Mouse (Mus musculus): ENCODE data around the gene Adamts13. TPM values are rescaled to one million over a fixed set of nuclear protein-coding genes. Genes with fewer than 3 reads are reported as not detected.
A peak's percentile ranks its signal among the peaks of the same experiment; 100 is the strongest.

The Adamts13 gene
- polyA plus RNA-seq, 1 experiment, result 0.09 TPM

DNA sequence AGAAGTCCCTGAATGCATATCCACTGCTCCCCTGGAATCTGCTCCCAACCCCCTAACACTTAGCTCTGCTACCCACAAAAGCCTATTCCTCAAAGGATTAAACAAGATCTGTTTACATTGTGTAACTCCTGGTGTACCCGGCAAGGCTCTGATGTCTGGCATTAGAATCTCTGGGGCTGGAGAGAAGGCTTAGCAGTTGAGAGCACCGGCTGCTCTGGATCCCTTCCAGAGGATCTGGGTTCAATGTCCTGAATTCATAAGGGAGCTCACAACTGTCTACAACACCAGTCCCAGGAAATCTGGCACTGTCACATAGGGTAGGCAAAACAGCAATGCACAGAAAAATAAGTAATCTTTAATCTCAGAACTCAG, 15.7 kb upstream of the Adamts13 start:
- no peak overlapping the region for H3ac ChIP-seq (ENCODE audit: control insufficient read depth, insufficient read length, low read depth)
- no peaks in the 10 kb centered on the region for H3K27me3 ChIP-seq (ENCODE audit: control insufficient read depth, insufficient read depth, insufficient read length)
- TF ChIP-seq USF1 (IDR thresholded peaks at IDR 0.05; ENCODE audit: low read depth), result no peak
- no peak for TF ChIP-seq MAX (IDR thresholded peaks at IDR 0.05)
- peaks cover 93% of the 10 kb centered on the region for H3K36me3 ChIP-seq (ENCODE audit: control insufficient read depth, insufficient read depth)
- H3K79me3 ChIP-seq (ENCODE audit: low read depth), result peaks cover 4% of the 10 kb centered on the region
- H3K79me2 ChIP-seq (ENCODE audit: control insufficient read depth, insufficient read depth), result peaks cover 32% of the 10 kb centered on the region
- H3K4me3 ChIP-seq (ENCODE audit: insufficient read depth, poor library complexity, severe bottlenecking), result no peak overlapping the region

DNA sequence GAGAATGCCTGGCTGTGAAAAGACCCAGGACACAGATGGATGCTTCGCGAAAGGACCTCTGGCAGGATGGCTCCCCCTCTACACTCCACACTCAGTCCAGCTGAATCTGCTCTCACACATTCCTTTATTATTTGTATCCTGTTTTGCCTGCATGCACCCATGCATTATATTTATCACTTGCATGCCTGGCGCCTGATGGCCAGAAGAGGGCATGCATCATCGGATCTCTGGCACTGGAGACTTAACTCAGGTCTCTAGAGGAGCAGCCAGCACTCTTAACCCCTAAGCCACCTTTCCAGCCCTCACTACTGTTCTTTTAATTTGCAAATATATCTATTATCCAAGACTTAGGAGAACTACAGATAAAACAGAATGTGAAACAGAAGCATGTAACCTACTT, 12.5 kb upstream of the Adamts13 start:
- H3ac ChIP-seq (ENCODE audit: control insufficient read depth, insufficient read length, low read depth), result no peak overlapping the region

DNA sequence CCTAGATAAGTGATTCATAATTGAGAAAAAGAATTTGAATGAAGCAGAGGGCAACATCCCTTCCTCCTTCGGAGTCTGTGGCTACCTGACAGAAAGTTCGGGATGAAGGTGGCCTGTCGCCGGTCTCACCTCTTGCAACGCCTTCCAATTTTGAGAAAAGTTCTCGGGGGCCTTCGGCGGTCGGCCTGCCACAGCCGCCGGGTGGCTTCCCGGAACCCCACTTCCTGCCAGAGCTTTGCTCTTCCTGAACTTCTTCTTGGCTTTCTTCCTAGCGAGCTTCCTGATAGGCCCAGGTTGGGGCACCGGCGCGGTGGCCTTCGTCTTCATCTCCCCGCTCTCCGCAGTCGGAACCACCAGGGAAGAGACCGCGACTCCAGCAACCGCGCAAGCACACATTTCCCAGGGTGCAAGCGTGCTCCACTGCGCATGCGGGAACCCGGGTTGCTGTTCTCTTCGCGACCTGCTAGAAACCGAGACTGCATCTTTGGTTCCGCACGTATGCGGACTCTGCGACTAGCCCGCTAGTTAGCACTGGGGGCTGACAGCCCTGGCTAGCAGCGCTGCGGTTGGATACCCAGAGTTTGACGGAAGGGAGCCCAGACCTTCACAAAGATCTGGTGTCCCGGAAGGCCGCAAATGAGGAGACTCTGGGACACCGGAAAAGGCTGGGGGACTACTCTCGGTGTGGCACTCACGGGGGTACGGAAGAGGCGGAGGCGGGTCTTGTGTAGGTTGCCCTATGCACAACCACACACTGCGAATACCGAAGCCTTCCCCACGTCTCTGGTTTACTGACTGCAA, 9.1 kb upstream of the Adamts13 start, which contains the start of gene Rexo4:
TSS of gene Rexo4 (minus strand) at position 464 of the 801 bp plus-strand sequence.
- H3K36me3 ChIP-seq (ENCODE audit: control insufficient read depth, insufficient read depth), result peaks cover 35% of the 10 kb centered on the region
- TF ChIP-seq USF1 (IDR thresholded peaks at IDR 0.05; ENCODE audit: low read depth) (no peak), MAX (IDR thresholded peaks at IDR 0.05) (peak; percentile 78)
- H3K4me3 ChIP-seq (ENCODE audit: insufficient read depth, poor library complexity, severe bottlenecking), result peak within 1 kb of the TSS; percentile 92

More for the DNA sequence above, 12.5 kb upstream of the Adamts13 start:
- peaks cover 49% of the 10 kb centered on the region for H3K79me2 ChIP-seq (ENCODE audit: control insufficient read depth, insufficient read depth)
- no peaks in the 10 kb centered on the region for H3K27me3 ChIP-seq (ENCODE audit: control insufficient read depth, insufficient read depth, insufficient read length)
- TF ChIP-seq FOSL1 (IDR thresholded peaks at IDR 0.05; ENCODE audit: insufficient read depth, low read length, poor library complexity, severe bottlenecking) (no peak), MYOG (IDR thresholded peaks at IDR 0.05; ENCODE audit: control insufficient read depth, extremely low read depth, insufficient read length) (no peak), CEBPB (IDR thresholded peaks at IDR 0.05; ENCODE audit: low read depth) (no peak), MAX (IDR thresholded peaks at IDR 0.05) (no peak), MYOD1 (IDR thresholded peaks at IDR 0.05; ENCODE audit: control insufficient read depth, insufficient read length, low read depth) (no peak), USF1 (IDR thresholded peaks at IDR 0.05; ENCODE audit: low read depth) (no peak), CTCF (IDR thresholded peaks at IDR 0.05; ENCODE audit: control insufficient read depth, insufficient read depth, insufficient read length) (no peak)
- peaks cover 68% of the 10 kb centered on the region for H3K36me3 ChIP-seq (ENCODE audit: control insufficient read depth, insufficient read depth)
- peaks cover 18% of the 10 kb centered on the region for H3K79me3 ChIP-seq (ENCODE audit: low read depth)
- no peak overlapping the region for H3K4me3 ChIP-seq (ENCODE audit: insufficient read depth, poor library complexity, severe bottlenecking)

DNA sequence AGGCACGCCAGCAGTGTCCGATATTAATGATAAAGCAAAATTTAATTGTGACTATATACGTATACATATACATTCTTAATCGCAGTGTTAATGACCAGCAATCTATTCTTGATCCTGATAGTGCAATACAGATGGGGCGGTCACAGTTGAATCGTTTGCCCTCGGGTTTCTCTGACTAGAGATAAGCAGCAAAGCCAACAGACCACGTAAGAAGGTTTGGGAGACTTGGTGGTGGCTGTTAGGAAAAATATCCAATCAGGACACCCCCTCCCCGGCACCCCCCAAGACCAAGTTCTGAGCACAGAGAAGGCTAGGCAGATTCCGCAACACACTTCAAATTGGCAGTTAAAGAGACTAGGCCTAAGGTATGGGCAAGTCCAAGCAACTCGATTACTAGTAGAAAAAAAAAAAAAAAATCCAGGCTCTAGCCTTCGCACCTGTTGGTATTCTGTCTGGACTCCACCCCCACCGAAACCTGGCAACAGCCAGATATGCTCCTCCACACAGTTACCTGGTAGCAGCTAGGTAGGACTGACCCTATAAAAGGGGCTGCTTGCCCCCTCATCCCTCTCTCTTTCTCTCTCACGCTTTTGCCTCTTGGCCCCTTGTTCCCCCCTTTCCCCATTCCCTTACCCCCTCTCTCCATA, 8.4 kb upstream of the Adamts13 start:
- TF ChIP-seq MAX (IDR thresholded peaks at IDR 0.05) (no peak), MYOG (IDR thresholded peaks at IDR 0.05; ENCODE audit: control insufficient read depth, extremely low read depth, insufficient read length) (no peak), CTCF (IDR thresholded peaks at IDR 0.05; ENCODE audit: control insufficient read depth, insufficient read depth, insufficient read length) (no peak), CEBPB (IDR thresholded peaks at IDR 0.05; ENCODE audit: low read depth) (no peak), FOSL1 (IDR thresholded peaks at IDR 0.05; ENCODE audit: insufficient read depth, low read length, poor library complexity, severe bottlenecking) (no peak), USF1 (IDR thresholded peaks at IDR 0.05; ENCODE audit: low read depth) (no peak), MYOD1 (IDR thresholded peaks at IDR 0.05; ENCODE audit: control insufficient read depth, insufficient read length, low read depth) (no peak)
- Histone ChIP-seq H3K27me3 (ENCODE audit: control insufficient read depth, insufficient read depth, insufficient read length) (peaks cover 2% of the 10 kb centered on the region), H3ac (ENCODE audit: control insufficient read depth, insufficient read length, low read depth) (peak overlapping the region; percentile 15), H3K4me3 (ENCODE audit: insufficient read depth, poor library complexity, severe bottlenecking) (peak overlapping the region; percentile 92), H3K79me2 (ENCODE audit: control insufficient read depth, insufficient read depth) (peaks cover 43% of the 10 kb centered on the region), H3K36me3 (ENCODE audit: control insufficient read depth, insufficient read depth) (peaks cover 31% of the 10 kb centered on the region), H3K79me3 (ENCODE audit: low read depth) (peaks cover 18% of the 10 kb centered on the region)

More for the DNA sequence above, 9.1 kb upstream of the Adamts13 start, which contains the start of gene Rexo4:
- H3K27me3 ChIP-seq (ENCODE audit: control insufficient read depth, insufficient read depth, insufficient read length), result no peaks in the 10 kb centered on the region
- peak within 1 kb of the TSS; percentile 77 for H3ac ChIP-seq (ENCODE audit: control insufficient read depth, insufficient read length, low read depth)
- peaks cover 49% of the 10 kb centered on the region for H3K79me2 ChIP-seq (ENCODE audit: control insufficient read depth, insufficient read depth)
- H3K79me3 ChIP-seq (ENCODE audit: low read depth), result peaks cover 18% of the 10 kb centered on the region

DNA sequence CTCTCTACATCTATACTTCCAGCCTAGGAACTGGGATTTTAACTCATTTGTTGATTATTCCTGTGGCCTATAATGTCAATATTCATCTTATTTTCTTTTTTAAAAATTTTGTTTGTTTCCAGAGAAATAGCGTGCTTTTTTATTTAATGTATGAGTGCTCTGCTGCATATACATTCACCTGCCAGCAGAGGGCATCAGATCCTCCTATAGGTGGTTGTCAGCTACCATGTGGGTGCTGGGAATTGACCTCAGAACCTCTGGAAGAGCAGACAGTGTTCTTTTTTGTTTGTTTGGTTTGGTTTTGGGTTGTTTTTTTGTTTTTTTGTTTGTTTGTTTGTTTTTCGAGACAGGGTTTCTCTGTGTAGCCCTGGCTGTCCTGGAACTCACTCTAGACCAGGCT, 6.0 kb upstream of the Adamts13 start:
- Histone ChIP-seq H3K79me3 (ENCODE audit: low read depth) (peaks cover 14% of the 10 kb centered on the region), H3ac (ENCODE audit: control insufficient read depth, insufficient read length, low read depth) (no peak overlapping the region), H3K79me2 (ENCODE audit: control insufficient read depth, insufficient read depth) (peaks cover 19% of the 10 kb centered on the region), H3K36me3 (ENCODE audit: control insufficient read depth, insufficient read depth) (peaks cover 8% of the 10 kb centered on the region), H3K4me3 (ENCODE audit: insufficient read depth, poor library complexity, severe bottlenecking) (no peak overlapping the region), H3K27me3 (ENCODE audit: control insufficient read depth, insufficient read depth, insufficient read length) (peaks cover 4% of the 10 kb centered on the region)
- TF ChIP-seq USF1 (IDR thresholded peaks at IDR 0.05; ENCODE audit: low read depth), result no peak

GRCm38 (mm10) chr2:26973960-26974359, 744 bp downstream of the Adamts13 start:
- TF ChIP-seq CTCF (IDR thresholded peaks at IDR 0.05; ENCODE audit: control insufficient read depth, insufficient read depth, insufficient read length) (no peak), FOSL1 (IDR thresholded peaks at IDR 0.05; ENCODE audit: insufficient read depth, low read length, poor library complexity, severe bottlenecking) (no peak), MYOD1 (IDR thresholded peaks at IDR 0.05; ENCODE audit: control insufficient read depth, insufficient read length, low read depth) (no peak), USF1 (IDR thresholded peaks at IDR 0.05; ENCODE audit: low read depth) (no peak), MYOG (IDR thresholded peaks at IDR 0.05; ENCODE audit: control insufficient read depth, extremely low read depth, insufficient read length) (no peak), CEBPB (IDR thresholded peaks at IDR 0.05; ENCODE audit: low read depth) (no peak), MAX (IDR thresholded peaks at IDR 0.05) (no peak)
- Histone ChIP-seq H3K36me3 (ENCODE audit: control insufficient read depth, insufficient read depth) (no peaks in the 10 kb centered on the region), H3K4me3 (ENCODE audit: insufficient read depth, poor library complexity, severe bottlenecking) (no peak overlapping the region), H3K79me3 (ENCODE audit: low read depth) (no peaks in the 10 kb centered on the region), H3K27me3 (ENCODE audit: control insufficient read depth, insufficient read depth, insufficient read length) (peaks cover 49% of the 10 kb centered on the region), H3K79me2 (ENCODE audit: control insufficient read depth, insufficient read depth) (no peaks in the 10 kb centered on the region), H3ac (ENCODE audit: control insufficient read depth, insufficient read length, low read depth) (no peak overlapping the region)
